Mouse (Mus musculus) liver, adult 2 months (tissue): ENCODE results near the gene Tsks.

Source experiments
- CTCF ChIP-seq: fragments of 200-500 bp; IDR thresholded peaks from 2 replicates; pipeline ENCODE4 v1.5.1; 2011; ENCODE audit warnings: low read depth, low read length, control low read depth
- POLR2A ChIP-seq: fragments of 200-500 bp; IDR thresholded peaks from 2 replicates; pipeline ENCODE4 v1.6.1; 2011; ENCODE audit warnings: low read length, control low read depth; ENCODE audit not compliant: insufficient read depth; ENCODE audit errors: extremely low read depth

GRCm38 (mm10) chr7:45002440-45002839 is 59.4 kb downstream of the Tsks start:
- TF ChIP-seq CTCF (no peak), POLR2A (no peak)
